Mouse (Mus musculus) gastrocnemius, adult 2 months (tissue): ENCODE data around the gene Accsl. TPM values are rescaled to one million over a fixed set of nuclear protein-coding genes. Genes with fewer than 3 reads are reported as not detected.

Experiments
- DNase-seq: peaks from one replicate; pipeline ENCODE4 v3.0.0; 2022
- H3K27ac ChIP-seq: fragments of 200-600 bp; 2 replicates; pipeline ENCODE4 v1.8.1; 2022; ENCODE audit warnings: mild to moderate bottlenecking
- H3K4me3 ChIP-seq: fragments of 200-600 bp; 2 replicates; pipeline ENCODE4 v1.8.1; 2022; ENCODE audit warnings: mild to moderate bottlenecking, moderate library complexity
- CTCF ChIP-seq: fragments of 200-600 bp; IDR thresholded peaks from 2 replicates; pipeline ENCODE4 v1.8.1; 2022; ENCODE audit warnings: antibody characterized with exemption, mild to moderate bottlenecking, moderate library complexity
- intact Hi-C: fragments of 180-260 bp; cut with DNase I; formaldehyde crosslinking; loops from one replicate; pipeline ENCODE4 v1.15.1; 2025
- long read RNA-seq, 2 experiments: library from polyadenylated mRNA; stranded (forward); transcript quantifications; one replicate each; pipeline ENCODE4 v2.0.0; 2021
- total RNA-seq, 2 experiments: library from RNA; stranded (reverse); gene quantifications; 2 replicates each; pipeline ENCODE4 v1.2.3; 2021

The Accsl gene
- total RNA-seq = not detected
- long read RNA-seq, experiment 1 = 0 reads
- long read RNA-seq, experiment 2 = 0 reads

DNA sequence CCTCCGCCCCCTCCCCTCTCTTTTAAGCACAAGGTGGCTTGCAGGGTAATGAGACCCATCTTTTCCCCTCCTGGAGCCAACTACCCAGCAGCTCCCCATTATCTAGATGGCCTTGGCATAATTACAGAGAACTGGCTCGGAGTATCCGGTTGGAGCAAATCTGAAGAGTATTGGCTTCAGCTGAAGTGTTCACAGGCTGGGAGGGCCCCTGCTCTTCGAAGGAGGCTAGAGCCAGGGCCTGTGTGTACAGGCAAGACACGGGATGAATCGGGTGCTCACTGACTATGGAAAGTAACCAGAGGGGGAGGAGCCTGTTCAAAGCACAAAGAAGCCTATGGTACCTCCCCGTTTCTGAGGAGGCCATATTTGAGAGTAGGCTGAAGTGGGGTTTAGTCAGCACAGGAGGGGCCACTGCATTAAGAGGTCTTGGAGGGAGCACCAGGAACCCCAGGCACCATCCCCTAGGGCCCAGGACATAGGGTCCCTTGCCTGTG, at the start of gene Accsl:
Accsl (minus strand) TSS at position 51 of the 494 bp plus-strand sequence.
- no peak for TF ChIP-seq CTCF
- no peak within 1 kb of the TSS for H3K27ac ChIP-seq
- intact Hi-C loops = no loop called here
- no peak within 1 kb of the TSS for H3K4me3 ChIP-seq
- no peak for DNase-seq

- intact Hi-C loops = no loop called here
- TF ChIP-seq CTCF = no peak
- no peak overlapping the region for H3K27ac ChIP-seq
- DNase-seq = no peak
- H3K4me3 ChIP-seq = no peak overlapping the region
These were observed 44.6 kb upstream of the Accsl start for GRCm38 (mm10) chr2:93913552-93913951.

DNA sequence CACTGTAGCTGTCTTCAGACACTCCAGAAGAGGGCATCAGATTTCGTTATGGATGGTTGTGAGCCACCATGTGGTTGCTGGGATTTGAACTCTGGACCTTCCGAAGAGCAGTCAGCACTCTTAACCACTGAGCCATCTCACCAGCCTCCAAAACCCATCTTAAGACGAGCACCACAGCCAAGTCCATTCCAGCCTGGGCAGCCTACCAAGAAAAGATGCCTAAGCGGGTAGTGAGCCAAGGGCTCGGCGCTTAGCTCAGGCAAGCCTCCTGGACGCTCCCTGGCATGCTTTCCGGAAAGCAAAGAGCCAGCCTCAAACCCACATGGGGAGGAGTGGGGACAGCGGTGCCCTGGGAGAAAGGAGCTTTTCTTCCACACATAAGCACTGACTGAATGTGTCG, 43.0 kb upstream of the Accsl start:
- no peak overlapping the region for H3K27ac ChIP-seq
- intact Hi-C loops = loop anchor here (2.0 kb wide), 1 partner anchor 43 kb away; no protein-coding TSS in a partner anchor
- no peak overlapping the region for H3K4me3 ChIP-seq
- no peak for TF ChIP-seq CTCF
- peak; percentile 81 for DNase-seq

DNA sequence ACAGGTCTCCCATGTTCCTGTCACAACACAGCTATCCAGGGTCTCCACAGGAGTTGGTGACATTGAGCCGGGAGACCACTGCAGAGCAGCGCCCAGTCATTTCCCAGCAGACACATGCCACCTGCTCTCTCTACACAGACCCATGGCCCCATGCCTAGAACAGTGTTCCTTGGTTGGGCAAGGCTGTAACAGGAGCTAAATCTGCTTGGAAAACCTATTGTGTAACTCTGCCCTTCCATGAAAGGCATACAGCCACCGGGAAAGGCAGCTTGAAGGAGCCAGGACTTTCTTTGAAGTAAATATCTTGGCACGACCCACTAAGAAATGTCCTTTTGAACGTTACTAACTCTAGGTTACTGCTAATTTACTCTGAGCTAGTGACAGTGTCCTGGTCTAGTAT, 40.8 kb upstream of the Accsl start:
- no peak for TF ChIP-seq CTCF
- DNase-seq = peak; percentile 65
- peak overlapping the region; percentile 62 for H3K27ac ChIP-seq
- intact Hi-C loops = loop anchor here (2.0 kb wide), 1 partner anchor 45 kb away; no protein-coding TSS in a partner anchor
- H3K4me3 ChIP-seq = no peak overlapping the region

DNA sequence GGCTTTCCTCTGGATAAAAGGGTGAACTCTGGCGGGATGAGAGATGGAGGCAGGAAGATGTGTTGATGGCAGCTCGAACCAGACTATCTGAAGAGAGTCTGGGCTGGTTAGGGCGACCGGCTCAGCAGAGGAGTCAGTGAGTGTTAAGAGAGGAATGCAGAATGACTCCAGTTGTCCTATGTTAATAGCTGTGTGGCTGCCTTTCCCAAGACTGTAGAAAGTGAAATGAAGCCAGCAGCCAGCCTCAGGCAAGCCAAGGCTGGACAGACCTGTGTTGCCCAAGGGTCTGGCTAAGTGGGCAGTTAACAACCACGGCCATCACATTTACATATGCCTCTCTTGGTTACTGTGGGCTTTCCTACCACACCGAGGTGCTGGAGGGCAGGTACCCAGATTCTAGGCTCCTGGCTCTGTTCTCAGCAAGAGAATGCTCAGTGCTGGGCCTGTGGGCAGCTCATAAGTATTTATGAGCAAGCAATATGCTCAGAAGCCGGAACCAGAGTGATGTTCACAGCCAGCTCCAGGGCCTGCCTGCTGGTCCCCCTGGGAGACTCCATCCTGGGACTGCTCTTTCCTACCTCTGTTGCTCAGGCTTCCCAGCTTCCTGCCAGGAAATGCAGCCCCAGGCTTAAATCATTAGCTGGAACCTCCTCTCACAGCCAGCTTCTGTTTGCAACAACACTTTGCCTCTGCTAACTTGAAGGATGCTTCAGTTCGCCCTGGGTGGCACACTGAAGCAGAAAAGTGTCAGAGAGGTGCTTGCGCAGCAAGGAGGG, 38.8 kb upstream of the Accsl start:
- no peak for TF ChIP-seq CTCF
- Histone ChIP-seq H3K4me3 (no peak overlapping the region), H3K27ac (peak overlapping the region; percentile 85)
- peak; percentile 45 for DNase-seq
- intact Hi-C loops = no loop called here

GRCm38 (mm10) chr2:93906316-93906715, 37.4 kb upstream of the Accsl start:
- no peak overlapping the region for H3K4me3 ChIP-seq
- peak; percentile 88 for DNase-seq
- peak overlapping the region; percentile 85 for H3K27ac ChIP-seq
- intact Hi-C loops = no loop called here
- no peak for TF ChIP-seq CTCF

DNA sequence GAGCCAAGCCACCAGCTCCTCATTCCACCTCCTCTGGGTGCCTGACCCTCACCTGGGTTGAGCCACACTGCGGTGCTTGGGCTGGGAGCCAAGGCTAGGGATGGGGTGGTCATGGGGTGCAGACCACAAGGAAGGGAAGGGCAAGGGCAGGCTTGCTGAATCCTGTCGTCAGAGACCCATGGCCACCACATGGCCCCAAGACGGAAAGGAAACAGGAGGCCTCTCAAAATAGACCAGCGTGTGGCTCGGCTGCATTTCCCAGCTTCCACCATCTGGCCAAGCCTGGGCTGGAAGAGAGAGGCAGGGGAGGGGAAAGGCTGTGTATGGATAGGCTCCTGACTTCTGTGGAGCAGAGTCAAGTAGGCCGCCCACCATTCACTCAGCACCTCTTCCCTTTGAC, 34.5 kb upstream of the Accsl start:
- intact Hi-C loops = no loop called here
- peak; percentile 65 for DNase-seq
- no peak overlapping the region for H3K4me3 ChIP-seq

DNA sequence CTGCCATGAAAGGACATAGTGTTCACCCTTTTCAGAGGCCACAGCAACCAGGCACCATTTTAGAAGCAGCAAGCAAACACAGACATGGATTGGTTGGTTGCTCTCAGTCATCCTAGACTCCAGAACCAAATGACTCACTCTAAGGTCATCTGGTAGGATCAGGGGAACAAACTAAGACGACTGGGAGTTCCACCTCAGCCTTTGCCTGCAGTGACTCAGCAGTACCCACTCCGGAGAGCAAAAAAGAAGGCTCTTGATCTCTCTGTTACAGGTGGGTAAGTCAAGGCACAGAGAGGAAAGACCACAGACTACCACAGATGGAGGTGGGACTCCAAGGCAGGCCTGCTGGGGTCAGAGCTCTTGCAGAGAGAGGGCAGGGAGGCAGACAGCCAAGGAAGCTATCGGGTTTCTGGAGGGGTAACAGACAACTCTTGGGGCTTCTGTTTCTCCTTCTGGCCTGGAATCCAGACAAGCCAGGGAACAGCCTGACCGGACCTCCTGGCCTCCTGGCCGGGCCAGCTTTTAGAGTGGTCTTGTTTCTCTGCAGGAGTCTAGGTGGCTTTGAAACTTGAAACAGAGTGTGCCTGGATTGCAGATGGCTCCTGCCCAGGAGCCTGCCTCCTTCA, 33.8 kb upstream of the Accsl start:
- peak; percentile 83 for DNase-seq
- TF ChIP-seq CTCF = no peak
- intact Hi-C loops = no loop called here
- Histone ChIP-seq H3K27ac (peak overlapping the region; percentile 89), H3K4me3 (no peak overlapping the region)

More for the DNA sequence above, 34.5 kb upstream of the Accsl start:
- TF ChIP-seq CTCF = no peak
- H3K27ac ChIP-seq = peak overlapping the region; percentile 89

GRCm38 (mm10) chr2:93899397-93900380, 30.7 kb upstream of the Accsl start:
- intact Hi-C loops = no loop called here
- H3K4me3 ChIP-seq = no peak overlapping the region
- TF ChIP-seq CTCF = no peak
- DNase-seq = no peak
- no peak overlapping the region; the same call in 1 of the 2 replicates for H3K27ac ChIP-seq

GRCm38 (mm10) chr2:93891611-93892280, 22.8 kb upstream of the Accsl start:
- Histone ChIP-seq H3K4me3 (no peak overlapping the region), H3K27ac (no peak overlapping the region)
- DNase-seq = no peak
- TF ChIP-seq CTCF = no peak
- intact Hi-C loops = no loop called here

DNA sequence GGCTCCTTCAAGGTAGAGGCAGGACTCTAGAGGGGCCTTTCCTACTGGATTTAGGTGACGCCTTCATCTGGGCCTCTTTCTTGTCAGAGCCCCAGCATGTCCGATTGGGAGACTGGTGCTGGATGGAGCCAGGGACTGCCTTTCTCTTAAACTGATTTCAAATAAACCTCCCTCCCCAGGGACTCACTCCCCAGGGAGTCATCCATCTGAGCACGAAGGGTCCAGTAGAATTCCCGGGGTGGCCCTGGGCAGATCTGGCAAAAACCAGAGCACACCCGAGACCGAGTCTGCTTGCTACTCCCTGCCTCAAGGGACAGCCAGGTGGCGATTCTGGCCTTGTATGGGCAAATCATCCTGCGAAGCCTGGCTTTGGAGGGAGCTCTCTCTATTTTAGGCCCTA, 21.2 kb upstream of the Accsl start:
- intact Hi-C loops = no loop called here
- H3K27ac ChIP-seq = no peak overlapping the region
- no peak overlapping the region for H3K4me3 ChIP-seq
- DNase-seq = no peak
- TF ChIP-seq CTCF = no peak

DNA sequence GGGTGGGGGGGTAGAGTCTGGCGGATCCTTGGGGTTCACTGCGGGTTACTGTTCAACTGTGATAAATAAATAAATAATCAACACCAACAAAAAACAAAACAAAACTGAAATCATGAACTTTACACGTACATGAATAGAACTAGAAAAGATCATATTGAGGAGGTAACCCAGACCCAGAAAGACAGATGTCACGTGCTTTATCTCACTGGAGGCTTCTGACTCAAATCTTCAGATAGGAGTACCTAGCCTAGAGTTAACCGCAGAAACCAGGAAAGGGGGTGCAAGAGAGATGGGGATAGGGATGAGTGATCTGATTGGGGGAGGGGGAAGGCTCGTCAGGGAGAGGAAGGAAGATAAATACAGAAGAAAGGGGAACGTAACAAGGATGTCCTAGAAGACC, 20.1 kb upstream of the Accsl start:
- intact Hi-C loops = no loop called here
- no peak overlapping the region for H3K4me3 ChIP-seq
- DNase-seq = no peak
- H3K27ac ChIP-seq = no peak overlapping the region
- TF ChIP-seq CTCF = no peak
